Mouse (Mus musculus): ENCODE measurements at regions not wholly inside any gene's neighbourhood (a gene's known extent, or its start where the extent isn't known, plus 50 kb on each side); places are given as distances from the start of the nearest gene placed in this dataset.

GRCm38 (mm10) chr4:22301148-22301942 lies 56.0 kb upstream of the Fbxl4 start:
- no peak for DNase-seq (ENCODE audit: low spot score)
- TF ChIP-seq CTCF (IDR thresholded peaks at IDR 0.05; ENCODE audit: low read depth), result no peak
- TF ChIP-seq EP300 (IDR thresholded peaks at IDR 0.05; ENCODE audit: low read depth), result no peak
- Histone ChIP-seq H3K4me1 (ENCODE audit: control insufficient read depth, insufficient read depth) (no peaks in the 10 kb centered on the region), H3K27ac (ENCODE audit: low read depth) (no peak overlapping the region), H3K27me3 (ENCODE audit: control insufficient read depth, insufficient read depth, low read length) (no peaks in the 10 kb centered on the region), H3K36me3 (replicated peaks; ENCODE audit: control insufficient read depth, insufficient read depth, low read length) (no peaks in the 10 kb centered on the region), H3K4me2 (ENCODE audit: low read depth, low read length) (no peak overlapping the region), H3K9me3 (replicated peaks; ENCODE audit: control insufficient read depth, low read length) (no peaks in the 10 kb centered on the region; the same call in 1 of the 2 replicates), H3K9ac (replicated peaks; ENCODE audit: low read depth, low read length) (no peak overlapping the region), H3K4me3 (ENCODE audit: low read depth, low read length) (no peak overlapping the region)
- WGBS, result 83% methylated on average over 9 of the region's 9 CpGs
- ATAC-seq (ENCODE audit: insufficient read depth, low read depth), result no peak

- Histone ChIP-seq H3K9me3 (replicated peaks; ENCODE audit: control insufficient read depth, low read length) (no peaks in the 10 kb centered on the region; the same call in 1 of the 2 replicates), H3K27ac (ENCODE audit: low read depth) (no peak overlapping the region), H3K9ac (replicated peaks; ENCODE audit: low read depth, low read length) (no peak overlapping the region), H3K36me3 (replicated peaks; ENCODE audit: control insufficient read depth, insufficient read depth, low read length) (no peaks in the 10 kb centered on the region), H3K4me1 (ENCODE audit: control insufficient read depth, insufficient read depth) (no peaks in the 10 kb centered on the region), H3K4me2 (ENCODE audit: low read depth, low read length) (no peak overlapping the region), H3K4me3 (ENCODE audit: low read depth, low read length) (no peak overlapping the region), H3K27me3 (ENCODE audit: control insufficient read depth, insufficient read depth, low read length) (no peaks in the 10 kb centered on the region)
- DNase-seq (ENCODE audit: low spot score) (no peak), ATAC-seq (ENCODE audit: insufficient read depth, low read depth) (no peak)
- no peak for TF ChIP-seq CTCF (IDR thresholded peaks at IDR 0.05; ENCODE audit: low read depth)
- TF ChIP-seq EP300 (IDR thresholded peaks at IDR 0.05; ENCODE audit: low read depth), result no peak
- 68% methylated on average over 4 of the region's 4 CpGs for WGBS
Observed at GRCm38 (mm10) chr4:22301943-22302215, 55.5 kb upstream of the Fbxl4 start.

- ATAC-seq (ENCODE audit: insufficient read depth, low read depth) (no peak), DNase-seq (ENCODE audit: low spot score) (no peak)
- Histone ChIP-seq H3K4me3 (ENCODE audit: low read depth, low read length) (no peak overlapping the region), H3K36me3 (replicated peaks; ENCODE audit: control insufficient read depth, insufficient read depth, low read length) (no peaks in the 10 kb centered on the region), H3K4me2 (ENCODE audit: low read depth, low read length) (no peak overlapping the region), H3K27ac (ENCODE audit: low read depth) (no peak overlapping the region), H3K27me3 (ENCODE audit: control insufficient read depth, insufficient read depth, low read length) (no peaks in the 10 kb centered on the region), H3K9me3 (replicated peaks; ENCODE audit: control insufficient read depth, low read length) (no peaks in the 10 kb centered on the region; the same call in 1 of the 2 replicates), H3K9ac (replicated peaks; ENCODE audit: low read depth, low read length) (no peak overlapping the region), H3K4me1 (ENCODE audit: control insufficient read depth, insufficient read depth) (no peaks in the 10 kb centered on the region)
- TF ChIP-seq EP300 (IDR thresholded peaks at IDR 0.05; ENCODE audit: low read depth) (no peak), CTCF (IDR thresholded peaks at IDR 0.05; ENCODE audit: low read depth) (no peak)
- 44% methylated on average over 1 of the region's 1 CpGs for WGBS
Observed at GRCm38 (mm10) chr4:22302262-22302661, 55.1 kb upstream of the Fbxl4 start.

Measured in heart, postnatal 0 days (tissue).